Comparison of ENCODE assay signal across 8 mouse cellular contexts in the genomic region with DNA sequence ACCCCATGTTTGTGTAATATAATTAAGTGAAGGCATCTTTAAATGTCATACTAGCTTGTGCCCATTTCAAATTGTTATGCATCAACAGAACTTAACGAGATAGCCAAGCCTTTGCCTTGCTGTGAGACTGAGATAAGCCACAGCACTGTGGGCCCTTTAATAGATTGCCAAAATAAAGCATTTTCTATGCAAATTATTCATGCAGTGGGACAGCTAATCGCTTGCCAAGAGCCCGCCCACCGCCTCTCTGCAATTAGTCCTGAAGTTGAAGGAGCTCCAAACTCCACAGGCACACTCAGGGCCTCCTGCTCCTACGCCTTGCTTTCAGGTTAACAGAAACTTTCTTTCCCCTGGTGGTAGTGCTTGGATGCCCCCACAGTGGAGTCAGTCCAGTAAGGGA. TPM values are rescaled to one million over a fixed set of nuclear protein-coding genes. Genes with fewer than 3 reads are reported as not detected.
DNase-seq lines count a peak whose midpoint lies in the region; ATAC-seq lines count a peak whose summit lies in the region.
"Had no signal": no experiment of that assay in that cellular context is flagged by ENCODE, and none has a peak within 500 bp of the region (broad histone marks: within the 10 kb centered on the region; RNA-seq: fewer than 3 reads in every experiment).

No protein-coding gene starts in this region.

- peak overlapping the region; percentile 24 for H3K4me3 ChIP-seq in liver, embryonic 13.5 days (replicated peaks)

- no peaks in the 10 kb centered on the region for H3K27me3 ChIP-seq in liver, embryonic 13.5 days

- no peaks in the 10 kb centered on the region for H3K9me3 ChIP-seq in liver, embryonic 13.5 days (replicated peaks)

- peaks cover 61% of the 10 kb centered on the region for H3K4me1 ChIP-seq in liver, embryonic 13.5 days (replicated peaks)

- H3K27ac ChIP-seq in liver, embryonic 13.5 days = peak overlapping the region; percentile 89

- H3K36me3 ChIP-seq in liver, embryonic 13.5 days = no peaks in the 10 kb centered on the region

- WGBS in liver, embryonic 13.5 days (ENCODE audit: insufficient replicate concordance) = 15% methylated on average over 5 of the region's 5 CpGs

- ATAC-seq in liver, embryonic 13.5 days (ENCODE audit: low read depth) = peak; percentile 86

- H3K9ac ChIP-seq in liver, embryonic 13.5 days = peak overlapping the region; percentile 69

- DNase-seq in thymus, postnatal 0 days (ENCODE audit: low spot score) = peak; percentile 1
- no peak for DNase-seq in thymus, postnatal 14 days
- DNase-seq in frontal cortex, postnatal 36 days (ENCODE audit: low spot score in 2 of 2) = peak; percentile 67 to 75
- peak; percentile 78 for DNase-seq in liver, embryonic 13.5 days
- DNase-seq in thymus, postnatal 25 days = no peak
- no peak for DNase-seq in kidney, adult 18-20 months
- no peak for DNase-seq in urinary bladder, postnatal 14 days (ENCODE audit: low spot score)
- DNase-seq: heart, postnatal 36 days had no signal

- peak overlapping the region; percentile 57 for H3K4me2 ChIP-seq in liver, embryonic 13.5 days

RNA-seq across cellular contexts. Expression of a gene that starts 27.9 kb away (rescaled TPM):
- polyA plus RNA-seq in thymus, postnatal 0 days (2015; fragmentation: Nextera tagmentation; extraction: Ambion mirVana) = 0.40 and 0.48 TPM in 2 replicates
- polyA plus RNA-seq in liver, embryonic 13.5 days (2015; fragmentation: Nextera tagmentation; extraction: Ambion mirVana) = 0.64 and 0.73 TPM in 2 replicates

Comparison
In these comparisons a context has a peak if more than half of its experiments do, and no peak if none do; other contexts are left out.
1. DNase-seq: peak in thymus, postnatal 0 days (single experiment), frontal cortex, postnatal 36 days (2 of 2) and liver, embryonic 13.5 days (single experiment); none in thymus, postnatal 14 days (single experiment), thymus, postnatal 25 days (single experiment), kidney, adult 18-20 months (single experiment) and urinary bladder, postnatal 14 days (single experiment).